Mouse (Mus musculus): ENCODE results near the gene Kcnj2. TPM values are rescaled to one million over a fixed set of nuclear protein-coding genes. Genes with fewer than 3 reads are reported as not detected.

Gene Kcnj2
- polyA plus RNA-seq, 1 experiment, result 1.0 TPM

DNA sequence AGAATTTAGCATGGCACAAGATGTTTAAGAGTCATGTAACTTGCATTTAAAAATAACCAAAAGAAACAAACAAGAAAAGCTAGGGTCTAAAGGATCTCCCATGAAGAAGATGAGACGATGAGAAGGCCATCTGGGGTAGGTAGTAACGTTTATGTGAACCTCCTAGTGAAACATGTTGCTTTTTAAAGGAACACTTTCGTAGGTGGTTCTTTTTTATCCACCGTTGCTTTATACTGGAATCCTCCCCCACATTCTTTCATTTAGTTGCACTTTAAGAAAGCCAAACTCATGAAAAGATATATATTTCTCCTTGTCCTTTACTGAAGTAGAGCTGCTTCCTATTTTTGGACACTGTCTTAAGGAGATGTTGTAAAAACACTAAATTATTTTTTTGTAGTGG is 34.7 kb downstream of the Kcnj2 start:
- H3K36me3 ChIP-seq (ENCODE audit: control insufficient read depth, insufficient read depth, low read length), result no peaks in the 10 kb centered on the region

DNA sequence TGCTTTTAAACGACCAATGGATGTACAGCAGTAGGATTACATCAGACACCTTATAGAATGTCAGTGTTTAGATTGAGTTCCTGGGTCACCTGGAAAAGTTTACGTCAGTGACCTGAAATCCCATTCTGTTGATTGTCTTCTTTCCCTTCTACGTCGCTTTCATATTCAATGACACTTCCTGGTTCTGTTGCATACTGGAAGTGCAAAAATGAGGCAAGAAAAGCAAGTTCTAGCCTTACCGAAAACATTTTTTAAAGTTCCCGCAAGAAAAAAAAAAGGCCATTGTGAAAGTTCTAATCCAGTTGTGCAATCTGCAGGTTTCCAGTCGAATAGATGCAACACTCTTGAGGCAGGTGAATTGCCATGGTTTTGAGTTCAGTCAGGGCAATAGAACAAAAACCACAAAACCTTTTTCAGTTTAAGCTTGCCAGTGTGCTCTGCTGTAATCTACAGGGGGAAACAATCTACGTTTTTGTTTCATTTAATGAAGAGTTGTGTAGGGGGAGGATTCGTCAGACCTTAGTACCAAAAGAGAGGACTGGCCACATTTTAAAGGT is 35.7 kb downstream of the Kcnj2 start:
- H3K27me3 ChIP-seq (ENCODE audit: control insufficient read depth, insufficient read depth, low read length), result no peaks in the 10 kb centered on the region
- no peaks in the 10 kb centered on the region for H3K36me3 ChIP-seq (ENCODE audit: control insufficient read depth, insufficient read depth, low read length)
- TF ChIP-seq CTCF (IDR thresholded peaks at IDR 0.05; ENCODE audit: borderline replicate concordance, control insufficient read depth, extremely low read depth, insufficient read depth, low read length, poor library complexity), result no peak
- no peaks in the 10 kb centered on the region for H3K4me1 ChIP-seq (replicated peaks; ENCODE audit: control insufficient read depth, insufficient read depth, low read length)
- DNase-seq, result no peak
- WGBS, result 71% methylated on average over 9 of the region's 9 CpGs
- H3K27ac ChIP-seq (ENCODE audit: control insufficient read depth, insufficient read depth, low read length), result no peak overlapping the region
- H3K4me3 ChIP-seq (ENCODE audit: control insufficient read depth, insufficient read depth, low read length), result no peak overlapping the region

More for the DNA sequence above, 34.7 kb downstream of the Kcnj2 start:
- TF ChIP-seq CTCF (IDR thresholded peaks at IDR 0.05; ENCODE audit: borderline replicate concordance, control insufficient read depth, extremely low read depth, insufficient read depth, low read length, poor library complexity) (no peak), POLR2A (IDR thresholded peaks at IDR 0.05; ENCODE audit: control insufficient read depth, extremely low read depth, insufficient read depth, low read length, poor library complexity) (no peak)
- H3K4me1 ChIP-seq (replicated peaks; ENCODE audit: control insufficient read depth, insufficient read depth, low read length), result no peaks in the 10 kb centered on the region
- WGBS, result 91% methylated on average over 4 of the region's 4 CpGs
- no peaks in the 10 kb centered on the region for H3K27me3 ChIP-seq (ENCODE audit: control insufficient read depth, insufficient read depth, low read length)
- no peak overlapping the region for H3K27ac ChIP-seq (ENCODE audit: control insufficient read depth, insufficient read depth, low read length)
- DNase-seq, result no peak
- no peak overlapping the region for H3K4me3 ChIP-seq (ENCODE audit: control insufficient read depth, insufficient read depth, low read length)

DNA sequence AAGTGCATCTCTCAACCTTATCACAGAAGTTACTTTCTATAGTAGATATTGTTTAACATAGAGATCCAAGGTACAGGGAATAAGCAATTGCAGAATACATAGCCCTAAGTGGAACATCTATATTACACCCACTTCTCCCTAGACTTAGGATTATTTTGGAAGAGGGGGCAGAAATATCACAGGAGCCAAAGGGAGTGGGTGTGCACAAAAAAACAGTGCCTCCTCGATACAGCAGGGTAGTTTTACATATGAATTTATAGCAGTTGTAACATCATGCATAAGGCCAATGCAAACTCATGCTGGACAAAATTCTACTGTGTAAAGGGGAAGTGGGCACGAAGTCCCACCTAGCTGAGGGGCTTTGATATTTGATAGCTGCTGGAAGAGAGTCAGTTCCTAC is 38.5 kb downstream of the Kcnj2 start:
- Histone ChIP-seq H3K27me3 (ENCODE audit: control insufficient read depth, insufficient read depth, low read length) (no peaks in the 10 kb centered on the region), H3K4me3 (ENCODE audit: control insufficient read depth, insufficient read depth, low read length) (no peak overlapping the region), H3K27ac (ENCODE audit: control insufficient read depth, insufficient read depth, low read length) (no peak overlapping the region), H3K36me3 (ENCODE audit: control insufficient read depth, insufficient read depth, low read length) (no peaks in the 10 kb centered on the region), H3K4me1 (replicated peaks; ENCODE audit: control insufficient read depth, insufficient read depth, low read length) (no peaks in the 10 kb centered on the region)
- 27% methylated on average over 2 of the region's 2 CpGs for WGBS
- DNase-seq, result no peak
- no peak for TF ChIP-seq CTCF (IDR thresholded peaks at IDR 0.05; ENCODE audit: borderline replicate concordance, control insufficient read depth, extremely low read depth, insufficient read depth, low read length, poor library complexity)
- TF ChIP-seq POLR2A (IDR thresholded peaks at IDR 0.05; ENCODE audit: control insufficient read depth, extremely low read depth, insufficient read depth, low read length, poor library complexity), result no peak

DNA sequence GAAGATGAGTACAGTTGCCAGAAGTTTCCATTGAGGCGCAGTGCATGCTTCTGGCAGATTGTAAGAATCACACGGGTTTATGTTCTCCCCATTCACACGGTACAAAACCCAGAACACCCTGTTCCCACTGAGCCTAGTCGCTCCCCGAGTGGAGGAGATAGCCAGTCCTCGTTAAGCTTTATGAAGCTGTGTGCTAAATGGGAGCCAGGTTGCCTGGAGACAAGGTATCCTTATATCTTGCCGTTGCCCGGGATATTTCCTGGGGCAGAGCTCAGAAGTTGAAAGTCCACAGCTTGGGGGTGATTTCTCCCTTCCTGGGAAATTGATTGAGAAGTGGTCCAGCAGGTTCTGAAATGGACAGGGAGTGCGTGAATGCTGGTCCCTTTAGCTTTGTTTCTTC is 42.2 kb downstream of the Kcnj2 start:
- H3K4me1 ChIP-seq (replicated peaks; ENCODE audit: control insufficient read depth, insufficient read depth, low read length), result no peaks in the 10 kb centered on the region
- TF ChIP-seq CTCF (IDR thresholded peaks at IDR 0.05; ENCODE audit: borderline replicate concordance, control insufficient read depth, extremely low read depth, insufficient read depth, low read length, poor library complexity) (no peak), POLR2A (IDR thresholded peaks at IDR 0.05; ENCODE audit: control insufficient read depth, extremely low read depth, insufficient read depth, low read length, poor library complexity) (no peak)
- H3K4me3 ChIP-seq (ENCODE audit: control insufficient read depth, insufficient read depth, low read length), result no peak overlapping the region
- no peaks in the 10 kb centered on the region for H3K36me3 ChIP-seq (ENCODE audit: control insufficient read depth, insufficient read depth, low read length)
- WGBS, result 91% methylated on average over 9 of the region's 9 CpGs
- DNase-seq, result no peak
- H3K27me3 ChIP-seq (ENCODE audit: control insufficient read depth, insufficient read depth, low read length), result no peaks in the 10 kb centered on the region
- H3K27ac ChIP-seq (ENCODE audit: control insufficient read depth, insufficient read depth, low read length), result no peak overlapping the region

DNA sequence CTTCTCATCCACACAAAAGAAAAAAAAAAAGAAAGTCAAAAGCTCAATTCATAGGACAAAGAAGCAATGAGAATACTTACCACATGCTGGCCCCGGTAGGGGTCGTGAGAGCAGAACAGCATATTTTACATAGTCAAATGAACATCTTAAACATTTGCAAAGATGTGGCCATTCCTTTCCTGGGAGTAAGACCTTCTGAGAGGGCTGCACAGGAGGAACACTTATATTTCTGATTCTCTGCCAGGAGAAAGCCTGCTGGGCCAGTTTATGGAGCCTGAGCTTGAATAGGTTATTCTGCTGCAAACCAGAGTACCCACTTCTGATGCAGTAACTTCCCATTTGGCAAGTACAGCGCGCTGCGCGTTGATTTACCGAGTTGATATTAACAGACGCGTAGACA is 55.5 kb downstream of the Kcnj2 start:
- H3K36me3 ChIP-seq (ENCODE audit: control insufficient read depth, insufficient read depth, low read length), result no peaks in the 10 kb centered on the region
- no peak for DNase-seq
- no peak overlapping the region for H3K27ac ChIP-seq (ENCODE audit: control insufficient read depth, insufficient read depth, low read length)
- no peaks in the 10 kb centered on the region for H3K27me3 ChIP-seq (ENCODE audit: control insufficient read depth, insufficient read depth, low read length)
- H3K4me3 ChIP-seq (ENCODE audit: control insufficient read depth, insufficient read depth, low read length), result no peak overlapping the region
- 91% methylated on average over 9 of the region's 9 CpGs for WGBS
- TF ChIP-seq POLR2A (IDR thresholded peaks at IDR 0.05; ENCODE audit: control insufficient read depth, extremely low read depth, insufficient read depth, low read length, poor library complexity) (no peak), CTCF (IDR thresholded peaks at IDR 0.05; ENCODE audit: borderline replicate concordance, control insufficient read depth, extremely low read depth, insufficient read depth, low read length, poor library complexity) (no peak)
- H3K4me1 ChIP-seq (replicated peaks; ENCODE audit: control insufficient read depth, insufficient read depth, low read length), result no peaks in the 10 kb centered on the region

DNA sequence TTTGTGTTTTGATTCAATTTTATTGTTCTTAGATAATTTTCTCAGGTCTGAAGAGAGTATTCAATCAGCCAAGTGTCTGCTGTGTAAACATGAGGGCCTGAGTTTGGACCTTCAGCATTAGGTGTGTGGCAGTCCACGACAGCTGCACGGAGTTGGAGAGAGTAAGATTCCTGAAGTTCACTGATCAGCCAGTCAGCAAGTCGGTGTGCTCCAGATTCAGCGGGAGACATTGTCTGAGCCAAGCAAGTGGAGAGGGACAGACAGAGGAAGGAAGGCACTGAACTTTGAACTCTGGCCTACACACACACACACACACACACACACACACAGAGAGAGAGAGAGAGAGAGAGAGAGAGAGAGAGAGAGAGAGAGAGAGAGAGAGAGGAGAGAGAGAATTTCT is 57.4 kb downstream of the Kcnj2 start:
- H3K27me3 ChIP-seq (ENCODE audit: control insufficient read depth, insufficient read depth, low read length), result no peaks in the 10 kb centered on the region
- no peak for TF ChIP-seq CTCF (IDR thresholded peaks at IDR 0.05; ENCODE audit: borderline replicate concordance, control insufficient read depth, extremely low read depth, insufficient read depth, low read length, poor library complexity)
- no peak for TF ChIP-seq POLR2A (IDR thresholded peaks at IDR 0.05; ENCODE audit: control insufficient read depth, extremely low read depth, insufficient read depth, low read length, poor library complexity)
- H3K4me1 ChIP-seq (replicated peaks; ENCODE audit: control insufficient read depth, insufficient read depth, low read length), result no peaks in the 10 kb centered on the region
- WGBS, result 92% methylated on average over 4 of the region's 4 CpGs
- no peak for DNase-seq
- no peaks in the 10 kb centered on the region for H3K36me3 ChIP-seq (ENCODE audit: control insufficient read depth, insufficient read depth, low read length)
- no peak overlapping the region for H3K27ac ChIP-seq (ENCODE audit: control insufficient read depth, insufficient read depth, low read length)
- H3K4me3 ChIP-seq (ENCODE audit: control insufficient read depth, insufficient read depth, low read length), result no peak overlapping the region

DNA sequence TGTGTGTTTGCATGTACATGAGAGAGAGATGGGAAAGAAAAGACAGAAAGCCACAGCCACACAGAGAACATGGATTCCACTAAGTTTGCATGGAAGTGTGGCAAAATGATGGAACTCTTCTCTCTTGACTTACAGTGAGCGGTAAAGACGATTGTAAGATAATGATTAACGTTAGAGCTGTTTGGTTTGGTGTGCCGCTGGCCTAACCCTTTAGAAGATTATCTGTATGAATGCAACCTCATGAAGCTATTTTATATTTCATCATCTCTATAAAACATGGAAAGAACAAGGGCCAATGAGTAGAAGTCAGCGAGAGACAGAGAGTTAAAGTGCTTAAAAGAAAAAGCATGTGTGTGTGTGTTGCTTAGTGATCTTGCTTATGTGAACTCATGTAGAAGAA is 60.0 kb downstream of the Kcnj2 start:
- no peak for DNase-seq
- H3K36me3 ChIP-seq (ENCODE audit: control insufficient read depth, insufficient read depth, low read length), result no peaks in the 10 kb centered on the region
- no peak overlapping the region for H3K27ac ChIP-seq (ENCODE audit: control insufficient read depth, insufficient read depth, low read length)
- TF ChIP-seq POLR2A (IDR thresholded peaks at IDR 0.05; ENCODE audit: control insufficient read depth, extremely low read depth, insufficient read depth, low read length, poor library complexity), result no peak
- TF ChIP-seq CTCF (IDR thresholded peaks at IDR 0.05; ENCODE audit: borderline replicate concordance, control insufficient read depth, extremely low read depth, insufficient read depth, low read length, poor library complexity), result no peak
- H3K27me3 ChIP-seq (ENCODE audit: control insufficient read depth, insufficient read depth, low read length), result no peaks in the 10 kb centered on the region
- 95% methylated on average over 5 of the region's 5 CpGs for WGBS
- H3K4me3 ChIP-seq (ENCODE audit: control insufficient read depth, insufficient read depth, low read length), result no peak overlapping the region
- no peaks in the 10 kb centered on the region for H3K4me1 ChIP-seq (replicated peaks; ENCODE audit: control insufficient read depth, insufficient read depth, low read length)

Other genes starting within 250 kb of the Kcnj2 start
- 1.1 and 1.3 TPM in 2 replicates for gene Kcnj16, start 98.1 kb upstream of the Kcnj2 start, polyA plus RNA-seq (2012; rRNA removed)

Data from thymus, adult 2 months (tissue).